Mouse (Mus musculus): Measurements from ENCODE around the gene BC030867.

The BC030867 gene

GRCm38 (mm10) chr11:102289511-102290100, 40.9 kb downstream of the BC030867 start:
- CTCF ChIA-PET, result interaction anchor here (0.5 kb wide), 1 partner anchor 30 kb away, joined by 6 read pairs; the partner anchor contains the start of gene Ubtf

GRCm38 (mm10) chr11:102290141-102290540, 41.5 kb downstream of the BC030867 start:
- CTCF ChIA-PET, result interaction anchor here (0.5 kb wide), 1 partner anchor 30 kb away, joined by 6 read pairs; the partner anchor contains the start of gene Ubtf

GRCm38 (mm10) chr11:102291051-102291535, 42.4 kb downstream of the BC030867 start:
- CTCF ChIA-PET, result no interaction called here

- CTCF ChIA-PET, result no interaction called here
Measured at GRCm38 (mm10) chr11:102293971-102294370, 45.3 kb downstream of the BC030867 start.

- CTCF ChIA-PET, result interaction anchor here (0.5 kb wide), 1 partner anchor 1346 kb away, joined by 3 read pairs; no protein-coding TSS in a partner anchor
Measured at GRCm38 (mm10) chr11:102294416-102294815, 45.7 kb downstream of the BC030867 start.

GRCm38 (mm10) chr11:102294887-102295597, 46.4 kb downstream of the BC030867 start:
- CTCF ChIA-PET, result interaction anchor here (0.5 to 1.1 kb wide), 2 partner anchors 8 to 1345 kb away, joined by 3 read pairs; no protein-coding TSS in a partner anchor

GRCm38 (mm10) chr11:102295598-102296471, 47.2 kb downstream of the BC030867 start:
- CTCF ChIA-PET, result interaction anchor here (1.1 kb wide), 1 partner anchor 9 kb away, joined by 3 read pairs; no protein-coding TSS in a partner anchor

- CTCF ChIA-PET, result interaction anchor here (1.0 kb wide), 2 partner anchors 13 to 22 kb away, joined by 3 to 9 read pairs; partner anchors contain the start of gene Ubtf
Measured at GRCm38 (mm10) chr11:102296491-102297472, 48.1 kb downstream of the BC030867 start, which contains the start of gene Atxn7l3. Atxn7l3 (minus strand) TSS chr11:102296631.

GRCm38 (mm10) chr11:102297577-102298556, 49.2 kb downstream of the BC030867 start:
- CTCF ChIA-PET, result interaction anchor here (1.0 kb wide), 2 partner anchors 12 to 21 kb away, joined by 3 to 9 read pairs; partner anchors contain the start of gene Ubtf

GRCm38 (mm10) chr11:102299839-102300238, 51.2 kb downstream of the BC030867 start:
- CTCF ChIA-PET, result interaction anchor here (0.5 to 0.9 kb wide), 4 partner anchors 9 to 137 kb away, joined by 3 to 7 read pairs (median 4); no protein-coding TSS in a partner anchor

GRCm38 (mm10) chr11:102304141-102304540, 55.5 kb downstream of the BC030867 start:
- CTCF ChIA-PET, result interaction anchor here (0.7 kb wide), 1 partner anchor 76 kb away, joined by 19 read pairs; no protein-coding TSS in a partner anchor

GRCm38 (mm10) chr11:102305359-102305758, 56.7 kb downstream of the BC030867 start:
- CTCF ChIA-PET, result interaction anchor here (0.5 kb wide), 1 partner anchor 25 kb away, joined by 4 read pairs; no protein-coding TSS in a partner anchor

- CTCF ChIA-PET, result interaction anchor here (0.6 to 3.4 kb wide), 6 partner anchors 9 to 668 kb away, joined by 4 to 15 read pairs (median 6); partner anchors contain the start of genes Grn and Ubtf
Measured at GRCm38 (mm10) chr11:102308104-102308503, 59.4 kb downstream of the BC030867 start.

GRCm38 (mm10) chr11:102308979-102309378, 60.3 kb downstream of the BC030867 start:
- CTCF ChIA-PET, result interaction anchor here (0.6 to 3.4 kb wide), 5 partner anchors 9 to 263 kb away, joined by 4 to 15 read pairs (median 4); partner anchors contain the start of genes Grn and Ubtf

GRCm38 (mm10) chr11:102309821-102310617, 61.3 kb downstream of the BC030867 start:
- CTCF ChIA-PET, result interaction anchor here (0.6 to 3.4 kb wide), 7 partner anchors 9 to 169 kb away, joined by 3 to 15 read pairs (median 4); partner anchors contain the start of gene Ubtf

GRCm38 (mm10) chr11:102310768-102311695, 62.4 kb downstream of the BC030867 start:
- CTCF ChIA-PET, result interaction anchor here (0.6 to 3.4 kb wide), 6 partner anchors 8 to 170 kb away, joined by 3 to 15 read pairs (median 4); partner anchors contain the start of gene Ubtf
